Mouse (Mus musculus) left cerebral cortex, postnatal 36 days (tissue): ENCODE results near the gene Acap3. TPM values are rescaled to one million over a fixed set of nuclear protein-coding genes. Genes with fewer than 3 reads are reported as not detected.
A peak's percentile ranks its signal among the peaks of the same experiment; 100 is the strongest.

Experiments used
- DNase-seq, 2 experiments: peaks; one replicate each; pipeline ENCODE4 v3.0.0; 2021 to 2022; ENCODE audit warnings: low spot score in 2 of 2, mixed read lengths in 1 of 2
- intact Hi-C: fragments of 180-260 bp; cut with DNase I; formaldehyde crosslinking; loops from one replicate; pipeline ENCODE4 v1.15.1; 2025
- total RNA-seq, 2 experiments: library from RNA; stranded (reverse); gene quantifications; 2 replicates each; pipeline ENCODE4 v1.2.3; 2021

Acap3 gene
- total RNA-seq: 100 to 1,000 TPM; 137 to 150 TPM

GRCm38 (mm10) chr4:155891551-155892001 is at the start of gene Acap3, which contains the start of gene Pusl1:
Gene Acap3, plus strand, starts transcription at chr4:155891822.
Gene Pusl1, minus strand, starts transcription at chr4:155891781.
- peak; percentile 95 to 97 for DNase-seq
- intact Hi-C loops: loop anchor here (1.0 to 2.0 kb wide), 2 partner anchors 23 to 52 kb away; partner anchors contain the start of genes Cptp, Ints11 and Ube2j2

- intact Hi-C loops: no loop called here
- no peak for DNase-seq
Observed at GRCm38 (mm10) chr4:155843231-155843630, 48.4 kb upstream of the Acap3 start.

- intact Hi-C loops: loop anchor here (2.0 kb wide), 1 partner anchor 22 kb away; the partner anchor contains the start of genes Cptp and Ints11
- DNase-seq: peak; percentile 94 to 97
Observed at GRCm38 (mm10) chr4:155846871-155847578, 44.6 kb upstream of the Acap3 start, which contains the start of gene Dvl1. Gene Dvl1, plus strand, starts transcription at chr4:155847402.

GRCm38 (mm10) chr4:155847591-155848352 is 43.9 kb upstream of the Acap3 start:
- intact Hi-C loops: loop anchor here (2.0 kb wide), 1 partner anchor 21 kb away; the partner anchor contains the start of genes Cptp and Ints11
- peak in 1 of 2 experiments; percentile 44 for DNase-seq

- no peak for DNase-seq
Observed at GRCm38 (mm10) chr4:155848434-155849095, 43.1 kb upstream of the Acap3 start.

GRCm38 (mm10) chr4:155849391-155849790 is 42.2 kb upstream of the Acap3 start:
- DNase-seq: no peak
- intact Hi-C loops: no loop called here

More at GRCm38 (mm10) chr4:155848434-155849095, 43.1 kb upstream of the Acap3 start:
- intact Hi-C loops: no loop called here

- intact Hi-C loops: no loop called here
Observed at GRCm38 (mm10) chr4:155849792-155850451, 41.7 kb upstream of the Acap3 start.

GRCm38 (mm10) chr4:155851368-155851767 is 40.3 kb upstream of the Acap3 start:
- no peak for DNase-seq
- intact Hi-C loops: no loop called here

More at GRCm38 (mm10) chr4:155849792-155850451, 41.7 kb upstream of the Acap3 start:
- DNase-seq: no peak

- intact Hi-C loops: no loop called here
- no peak for DNase-seq
Observed at GRCm38 (mm10) chr4:155851951-155852411, 39.6 kb upstream of the Acap3 start.

- intact Hi-C loops: no loop called here
- no peak for DNase-seq
Observed at GRCm38 (mm10) chr4:155853421-155853820, 38.2 kb upstream of the Acap3 start.

GRCm38 (mm10) chr4:155854991-155855390 is 36.6 kb upstream of the Acap3 start:
- intact Hi-C loops: no loop called here
- no peak for DNase-seq

GRCm38 (mm10) chr4:155856071-155856470 is 35.6 kb upstream of the Acap3 start:
- no peak for DNase-seq
- intact Hi-C loops: no loop called here

- intact Hi-C loops: no loop called here
- DNase-seq: no peak
Observed at GRCm38 (mm10) chr4:155856881-155857280, 34.7 kb upstream of the Acap3 start.

GRCm38 (mm10) chr4:155859318-155859717 is 32.3 kb upstream of the Acap3 start:
- intact Hi-C loops: no loop called here
- no peak for DNase-seq

- intact Hi-C loops: no loop called here
- no peak for DNase-seq
Observed at GRCm38 (mm10) chr4:155861787-155862186, 29.8 kb upstream of the Acap3 start.

GRCm38 (mm10) chr4:155863001-155863400 is 28.6 kb upstream of the Acap3 start, which contains the start of gene Tas1r3:
Gene Tas1r3, minus strand, starts transcription at chr4:155863362.
- no peak for DNase-seq
- intact Hi-C loops: no loop called here

GRCm38 (mm10) chr4:155868614-155869298 is 22.9 kb upstream of the Acap3 start:
- intact Hi-C loops: loop anchor here (2.0 kb wide), 2 partner anchors 22 to 24 kb away; partner anchors contain the start of gene Dvl1
- no peak for DNase-seq

- peak; percentile 96 to 97 for DNase-seq
- intact Hi-C loops: loop anchor here (2.0 kb wide), 2 partner anchors 23 kb away; partner anchors contain the start of gene Dvl1
Observed at GRCm38 (mm10) chr4:155869317-155870033, 22.1 kb upstream of the Acap3 start, which contains the start of the genes Cptp and Ints11. Gene Cptp, minus strand, starts transcription at chr4:155869440. Gene Ints11, plus strand, starts transcription at chr4:155869546.
